Mouse (Mus musculus) thymus, postnatal 4 days (tissue): ENCODE data around the gene Gm9844.
"Not testable (repeated sequence)": the region's sequence is repeated elsewhere in the genome, so short reads cannot be mapped to it uniquely, and the experiment has no call there.

Source experiments
- DNase-seq: peaks from one replicate; pipeline ENCODE4 v3.0.0; 2021

The Gm9844 gene

DNA sequence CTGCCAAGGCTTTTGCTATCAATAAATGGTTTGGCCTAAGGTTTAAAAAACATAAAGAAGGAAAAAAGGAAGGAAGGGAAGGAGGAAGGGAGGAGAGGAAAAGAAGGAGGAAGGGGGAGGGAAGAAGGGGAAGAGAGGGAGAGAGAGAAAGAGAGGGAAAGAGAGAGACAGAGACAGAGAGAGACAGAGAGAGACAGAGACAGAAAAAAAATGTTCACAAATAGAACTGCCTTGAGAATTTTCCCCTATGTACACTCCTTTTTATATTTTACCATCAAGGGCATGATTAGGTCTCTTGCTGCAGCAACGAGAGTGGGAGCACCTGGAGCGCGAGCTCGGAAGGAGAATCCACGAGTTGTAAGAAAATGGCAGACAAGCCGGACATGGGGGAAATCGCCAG lies at the start of gene Gm9844:
Gene Gm9844 (plus strand): TSS at position 301 of the 400 bp plus-strand sequence.
- no peak for DNase-seq

DNA sequence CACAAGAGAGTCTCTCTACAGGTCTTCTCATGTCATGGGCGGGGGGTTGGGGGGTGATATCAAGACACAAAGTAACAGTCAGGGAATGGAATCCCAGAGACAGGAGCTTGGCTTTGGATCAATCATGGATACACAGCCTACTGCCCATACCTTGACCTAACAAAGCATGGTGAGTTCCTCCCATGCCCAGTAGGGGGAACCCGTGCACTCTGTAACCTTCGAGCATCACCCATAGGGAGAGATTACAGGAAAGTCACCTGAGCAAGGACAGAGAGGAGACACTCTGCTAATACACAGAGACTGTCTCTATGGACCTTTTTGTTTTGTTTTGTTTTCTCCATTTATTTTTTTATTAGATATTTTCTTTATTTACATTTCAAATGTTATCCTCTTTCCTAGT lies 44.5 kb upstream of the Gm9844 start:
- DNase-seq: peak; percentile 84

DNA sequence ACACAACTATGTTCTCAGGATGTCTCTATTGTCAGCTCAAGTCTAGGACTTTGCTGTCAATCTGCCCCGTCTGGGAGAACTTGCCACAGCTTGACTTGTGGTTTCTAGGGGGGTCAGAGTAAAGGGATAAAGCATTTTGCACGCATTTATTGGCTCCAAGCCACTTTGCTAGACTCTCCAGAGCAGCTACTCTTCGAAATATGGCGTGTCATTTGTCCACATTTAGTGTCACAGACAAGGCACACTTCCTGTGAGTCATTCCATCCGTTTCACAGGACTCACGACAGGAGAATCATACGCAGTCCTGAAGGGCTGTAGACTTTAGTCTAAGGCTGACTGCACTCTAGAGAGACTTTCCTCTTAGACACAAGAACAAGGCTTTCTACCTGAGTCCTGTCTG lies 37.6 kb upstream of the Gm9844 start:
- no peak for DNase-seq

DNA sequence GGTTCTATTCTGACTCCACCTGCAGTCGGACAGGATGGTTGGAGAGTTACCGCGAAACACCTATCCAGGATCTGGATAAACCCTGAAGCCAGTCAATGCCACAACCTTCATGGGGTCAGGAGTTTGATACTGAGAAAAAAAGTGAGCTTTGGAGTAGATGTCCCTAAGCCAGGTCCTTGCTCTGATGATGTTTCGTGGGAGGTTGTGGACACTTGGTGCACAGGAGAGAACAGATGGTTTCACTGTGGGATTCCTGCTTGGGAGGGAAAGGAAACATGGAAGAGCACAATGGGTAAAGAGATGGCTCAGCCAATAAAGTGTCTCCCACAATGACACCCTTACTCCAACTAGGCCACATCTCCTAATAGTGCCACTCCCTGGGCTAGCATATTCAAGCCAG lies 34.8 kb upstream of the Gm9844 start:
- DNase-seq: no peak

DNA sequence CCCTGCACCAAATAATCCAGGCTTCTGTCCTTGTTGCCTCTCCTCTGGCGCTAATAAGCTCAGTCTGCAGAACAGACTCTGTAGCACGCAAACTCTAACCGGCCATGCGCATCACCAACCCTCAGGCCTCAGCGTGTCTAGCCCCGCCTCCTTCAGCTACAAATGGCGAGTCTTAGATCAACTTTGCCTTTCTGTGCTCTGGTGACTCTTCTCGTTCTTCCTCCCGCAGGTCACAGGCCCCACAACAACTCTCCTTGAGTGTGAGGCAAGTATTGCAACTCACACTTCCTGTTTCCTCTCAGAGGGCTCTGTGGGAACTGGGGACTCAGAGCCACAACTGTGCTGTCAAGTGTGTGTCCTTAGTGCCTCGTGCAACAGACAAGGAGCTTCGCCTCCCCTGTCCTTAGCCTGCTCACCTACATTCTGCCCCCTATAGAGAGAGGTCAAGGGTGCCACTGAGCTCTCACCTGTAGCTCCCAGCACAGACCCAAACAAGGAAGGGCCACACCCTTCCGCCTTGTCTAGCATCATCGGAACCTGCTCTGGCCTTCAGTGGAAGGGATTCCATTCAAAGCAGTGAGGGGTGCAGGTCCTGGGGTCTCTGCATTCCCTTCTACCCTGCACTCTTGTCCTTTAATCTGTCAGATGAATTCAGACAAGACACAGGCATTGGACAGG lies 23.1 kb upstream of the Gm9844 start:
- DNase-seq: peak; percentile 18

DNA sequence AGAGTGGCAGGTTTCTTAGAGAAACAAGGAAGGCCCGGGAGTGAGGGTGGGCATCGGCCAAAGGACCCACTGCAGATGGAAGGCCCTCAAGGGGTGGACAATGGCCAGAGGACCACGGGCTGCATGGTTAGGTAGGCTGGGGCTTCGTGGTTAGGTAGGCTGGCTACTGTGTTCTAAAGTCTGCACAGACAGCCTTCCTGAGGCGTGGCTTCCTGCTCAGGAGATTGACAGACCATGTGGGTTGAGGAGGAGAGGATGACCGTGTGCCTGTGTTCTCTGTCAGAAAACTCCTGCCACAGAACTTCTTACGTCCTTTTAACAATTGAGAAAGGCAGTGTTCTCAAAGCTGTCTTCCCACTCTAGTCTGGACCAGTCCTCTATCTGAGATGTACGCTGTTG lies 22.6 kb upstream of the Gm9844 start:
- peak; percentile 30 for DNase-seq

DNA sequence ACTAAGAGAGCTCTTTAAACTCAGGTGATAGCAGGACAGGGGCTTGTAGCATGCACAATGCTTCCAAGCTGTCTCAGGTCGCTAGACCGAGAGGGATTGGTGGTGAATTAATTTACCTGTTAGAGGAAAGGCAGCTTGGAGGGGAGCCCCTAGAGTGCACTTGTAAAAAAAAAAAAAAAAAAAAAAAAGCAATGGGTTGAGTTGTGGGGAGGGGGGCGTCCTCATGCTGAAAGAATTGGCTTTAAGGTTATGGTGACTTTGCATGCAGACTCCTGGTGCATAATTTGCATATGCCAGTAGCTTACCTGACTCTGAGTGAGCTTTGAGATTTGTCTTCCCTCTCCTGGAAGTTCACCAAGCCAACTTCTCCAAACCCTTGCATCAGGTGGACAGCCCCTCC lies 21.7 kb upstream of the Gm9844 start:
- DNase-seq: no peak

DNA sequence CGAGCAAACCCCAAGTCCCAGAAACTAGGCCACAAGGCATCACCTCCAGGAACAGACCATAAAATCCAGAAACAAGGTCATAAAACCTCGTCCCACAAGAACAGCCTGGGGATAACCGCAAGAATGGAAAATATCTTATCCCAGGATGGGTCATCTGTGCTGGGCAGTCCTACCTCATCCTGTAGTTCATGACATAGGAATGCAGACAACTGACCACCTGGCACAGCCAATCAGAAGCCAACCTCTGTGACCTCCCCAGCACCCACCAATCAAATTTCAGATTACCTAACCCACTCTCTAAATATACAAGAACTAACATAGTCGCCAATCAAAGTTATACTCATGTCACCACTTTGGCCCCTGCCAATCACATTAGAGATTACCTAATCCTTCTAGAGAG lies 21.0 kb upstream of the Gm9844 start:
- DNase-seq: no peak

DNA sequence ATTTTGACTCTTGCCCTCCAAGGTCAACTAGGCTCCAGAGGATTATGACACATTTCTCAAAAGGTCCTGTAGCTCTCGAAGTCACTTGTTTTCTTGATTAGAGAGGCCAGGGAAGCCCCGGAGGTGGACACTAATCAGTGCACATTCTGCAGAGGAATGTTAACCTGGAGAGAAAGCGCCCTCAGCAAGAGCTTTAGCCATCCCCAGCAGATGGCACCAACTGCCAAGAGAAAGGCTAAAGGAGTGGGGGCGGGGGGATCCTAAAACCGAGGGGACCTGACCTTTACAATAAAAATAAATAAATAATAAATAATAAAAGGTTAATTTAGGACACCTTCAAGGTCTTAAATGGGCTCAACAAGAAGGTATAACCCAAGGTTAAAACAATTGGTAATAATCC lies 17.9 kb upstream of the Gm9844 start:
- DNase-seq: no peak

DNA sequence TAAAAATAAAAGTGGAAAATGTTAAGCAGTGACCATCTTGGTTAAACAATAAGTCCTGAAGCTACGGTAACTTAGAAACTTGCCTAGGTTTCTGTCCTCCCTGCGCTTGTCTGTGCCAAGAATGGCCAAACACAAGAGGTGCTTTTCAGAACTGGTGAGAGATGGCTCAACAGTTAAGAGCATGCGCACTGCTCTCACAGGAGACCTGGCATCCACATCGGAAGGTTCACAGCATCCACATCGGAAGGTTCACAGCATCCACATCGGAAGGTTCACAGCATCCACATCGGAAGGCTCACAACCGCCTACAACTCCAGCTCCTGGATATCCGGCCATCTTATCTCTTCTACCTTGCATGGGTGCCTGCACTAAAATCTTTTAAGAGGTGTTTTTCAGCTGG lies 16.8 kb upstream of the Gm9844 start:
- DNase-seq: no peak

DNA sequence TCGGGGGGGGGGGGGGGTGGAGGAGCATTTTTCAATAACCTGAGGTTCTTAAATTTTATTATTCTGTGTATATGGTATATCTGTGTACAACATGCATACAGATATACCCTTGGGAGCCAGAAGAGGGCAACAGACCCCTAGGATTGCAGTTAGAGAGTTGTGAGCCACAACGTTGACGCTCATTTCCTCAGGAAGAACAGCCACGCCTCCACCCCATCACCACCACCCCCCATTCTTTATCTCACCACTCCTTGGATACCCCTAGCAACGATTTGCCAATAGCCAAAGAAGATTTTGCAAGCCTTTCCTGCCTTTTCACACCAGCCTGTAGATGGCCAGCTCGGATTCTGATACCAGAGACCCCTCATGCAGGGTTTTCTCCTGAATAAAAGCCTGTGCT lies 16.3 kb upstream of the Gm9844 start:
- DNase-seq: peak; percentile 15

DNA sequence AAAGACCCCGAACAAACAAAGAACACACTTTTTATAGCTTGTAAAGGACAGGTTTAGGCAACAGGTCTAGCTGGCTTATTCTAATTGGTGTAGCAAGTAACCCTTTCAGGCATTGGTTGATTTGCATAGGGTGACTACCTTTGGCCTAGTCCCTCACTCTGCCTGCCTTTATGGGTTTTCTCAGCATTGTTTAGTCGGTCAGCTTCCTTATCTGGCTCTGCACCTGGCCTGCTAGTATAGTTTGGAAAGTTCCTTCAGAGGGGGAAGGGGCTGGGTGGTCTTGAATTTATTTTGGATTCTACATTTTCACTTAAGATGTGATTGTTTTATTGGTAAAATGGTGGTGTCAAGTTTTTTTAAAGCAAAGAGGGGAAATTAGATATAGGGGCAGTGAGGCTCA lies 15.4 kb upstream of the Gm9844 start:
- not testable (repeated sequence) for DNase-seq

DNA sequence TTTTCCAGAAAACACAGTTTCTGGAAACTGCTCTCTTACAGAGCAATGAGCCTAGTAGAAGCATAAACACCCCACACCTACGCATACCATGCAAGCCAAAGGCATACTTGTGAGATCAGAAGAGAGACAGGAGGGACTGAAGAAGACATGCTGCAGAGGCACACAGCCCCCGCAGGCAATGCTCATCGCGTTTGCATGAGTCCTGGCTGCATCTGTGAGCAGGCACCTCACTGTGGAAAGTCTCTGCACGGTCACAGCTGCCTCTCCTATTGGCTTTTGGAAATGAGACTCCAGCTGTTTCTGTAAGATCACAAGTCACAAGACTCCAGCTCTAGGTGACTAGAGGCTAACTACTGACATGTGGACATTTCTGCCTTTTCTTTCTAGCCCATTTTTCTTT lies 11.9 kb upstream of the Gm9844 start:
- peak; percentile 13 for DNase-seq

DNA sequence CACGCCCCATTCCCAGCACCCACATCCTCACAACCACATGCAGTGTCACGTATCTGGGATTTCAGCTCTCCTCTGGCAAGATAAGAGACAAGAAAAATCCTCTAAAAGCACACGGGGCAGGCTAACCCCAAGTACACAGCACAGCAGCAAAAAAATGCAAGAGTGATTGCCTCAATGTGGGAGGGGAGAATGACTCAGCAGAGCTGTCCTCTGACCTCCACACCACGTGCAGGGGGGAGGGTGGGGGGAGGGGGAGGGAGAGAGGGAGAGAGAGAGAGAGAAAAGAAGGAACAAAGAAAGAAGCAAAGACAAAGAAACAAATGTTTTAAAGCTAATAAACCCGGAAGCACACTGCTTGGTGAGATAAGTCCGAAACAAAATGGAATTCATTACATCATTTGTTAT lies 11.1 kb upstream of the Gm9844 start:
- DNase-seq: no peak

DNA sequence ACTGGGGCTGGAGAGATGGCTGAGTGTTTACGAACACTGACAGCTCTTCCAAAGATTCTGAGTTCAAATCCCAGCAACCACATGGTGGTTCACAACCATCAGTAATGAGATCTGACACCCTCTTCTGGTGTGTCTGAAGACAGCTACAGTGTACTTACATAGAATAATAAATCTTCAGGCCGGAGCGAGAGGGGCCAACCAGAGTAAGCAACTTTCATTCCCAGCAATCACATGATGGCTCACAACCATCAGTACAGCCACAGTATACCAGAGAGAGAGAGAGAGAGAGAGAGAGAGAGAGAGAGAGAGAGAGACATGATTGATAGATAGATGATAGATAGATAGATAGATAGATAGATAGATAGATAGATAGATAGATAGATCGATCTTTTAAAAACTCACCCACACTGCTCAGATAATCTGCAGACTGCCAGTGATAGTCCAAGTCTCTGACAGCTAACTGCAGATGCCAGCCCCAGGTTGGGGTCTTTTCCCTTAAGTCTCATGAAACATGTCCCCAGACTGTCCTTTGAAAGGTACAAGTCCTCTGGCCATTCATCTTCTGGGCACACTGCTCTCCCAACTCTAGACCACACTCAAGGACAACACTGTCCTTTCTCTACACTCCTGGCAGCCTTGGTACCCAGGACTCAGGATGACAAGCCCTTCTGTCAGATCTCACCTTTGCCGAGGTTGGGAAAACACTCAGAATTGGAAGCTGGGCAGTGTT lies 10.3 kb upstream of the Gm9844 start:
- no peak for DNase-seq

DNA sequence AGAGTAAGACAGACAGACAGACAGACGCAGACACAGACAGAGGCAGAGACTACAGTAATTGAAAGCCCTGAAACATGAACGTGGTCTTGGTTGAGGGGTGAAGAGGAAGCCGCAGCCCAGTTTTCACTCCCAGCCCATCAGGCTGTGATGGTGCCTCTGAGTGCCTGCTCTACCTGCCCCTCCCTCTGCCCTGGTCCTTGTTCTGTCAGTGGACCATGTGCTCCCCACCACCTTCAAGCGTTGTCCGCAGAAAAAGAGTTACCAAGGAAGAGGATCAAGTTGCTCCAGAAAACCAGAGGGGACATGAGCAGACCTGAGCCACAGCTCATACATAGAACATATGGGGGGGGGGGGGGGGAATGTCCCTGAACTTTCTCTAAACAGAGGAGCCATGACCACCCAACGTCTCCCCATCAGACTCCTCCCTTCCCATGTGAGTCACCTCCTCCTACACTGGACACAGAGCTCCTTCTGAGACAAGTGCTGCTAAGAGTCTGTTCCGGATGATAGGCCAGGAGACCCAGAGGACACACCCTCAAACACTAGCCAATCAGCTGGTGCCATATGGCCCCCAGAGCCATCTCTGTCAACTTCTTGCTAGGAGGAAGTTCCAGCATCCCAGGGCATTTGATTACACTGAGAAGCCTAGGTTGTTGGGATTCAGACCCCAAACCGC lies 9.3 kb upstream of the Gm9844 start:
- DNase-seq: no peak

DNA sequence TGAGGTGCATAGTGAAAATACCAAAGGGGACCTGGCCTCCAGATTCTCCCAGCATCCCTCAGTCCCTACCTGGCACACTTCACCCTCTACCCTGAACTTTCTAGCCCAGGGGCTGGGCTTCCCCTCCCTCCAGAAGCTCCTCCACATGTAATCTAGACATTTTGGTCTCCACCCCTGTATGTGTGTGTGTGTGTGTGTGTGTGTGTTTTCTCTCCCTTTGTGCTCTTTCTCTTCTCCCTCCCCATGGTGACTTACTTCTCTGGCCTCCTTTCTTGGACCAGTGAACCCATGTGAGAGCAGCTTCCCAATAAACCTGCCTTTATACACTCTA lies 8.8 kb upstream of the Gm9844 start:
- DNase-seq: no peak

DNA sequence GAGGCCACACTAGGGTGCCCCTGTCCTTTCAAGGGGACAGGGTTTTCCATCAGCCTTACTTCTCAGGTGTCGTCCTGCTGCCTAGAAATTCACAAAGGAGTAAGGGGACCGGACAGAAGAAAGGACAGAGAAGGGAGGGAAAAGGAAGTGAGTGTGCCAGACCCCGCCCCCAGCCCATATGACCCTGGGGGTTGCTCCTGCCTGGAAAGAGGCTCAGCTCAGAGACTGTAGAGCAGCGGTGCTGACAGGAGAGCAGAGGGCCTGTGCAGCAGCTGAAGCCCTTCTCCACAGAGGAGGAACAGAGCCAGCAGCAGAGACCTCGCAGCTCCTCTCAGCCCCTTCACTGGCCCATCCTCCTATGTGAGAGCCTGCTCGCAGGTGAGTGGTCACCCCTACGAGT lies 8.3 kb upstream of the Gm9844 start:
- DNase-seq: no peak

DNA sequence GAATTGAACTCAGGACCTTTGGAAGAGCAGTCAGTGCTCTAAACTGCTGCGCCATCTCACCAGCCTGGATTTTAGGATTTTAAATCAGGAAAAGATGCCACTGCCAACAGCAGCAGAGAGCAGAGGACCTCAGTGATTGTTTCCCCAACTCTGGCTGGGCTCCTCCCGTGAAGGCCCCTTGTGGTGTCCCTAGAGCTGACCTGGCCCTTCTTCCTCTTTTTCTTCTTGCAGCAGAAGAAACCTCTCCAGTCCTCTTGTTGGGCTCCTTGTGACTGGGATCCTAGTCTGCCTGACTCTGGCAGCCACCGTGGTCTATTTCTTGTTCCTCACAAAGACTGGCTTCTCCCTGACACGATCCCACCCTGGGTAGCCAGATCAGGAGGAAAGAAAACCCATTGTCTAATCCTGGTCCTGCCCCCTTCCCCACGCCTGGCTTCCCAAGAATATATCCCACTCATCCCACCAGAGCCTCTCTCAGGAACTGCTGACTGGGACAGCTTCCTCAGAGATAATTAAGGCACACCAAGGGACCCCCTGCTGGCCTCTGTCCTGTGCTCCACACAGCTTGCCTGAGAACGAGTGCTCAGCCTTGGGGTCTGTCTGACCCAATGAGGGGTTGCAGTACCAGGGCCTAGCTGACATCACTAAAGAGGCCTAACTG lies 5.4 kb upstream of the Gm9844 start:
- no peak for DNase-seq

DNA sequence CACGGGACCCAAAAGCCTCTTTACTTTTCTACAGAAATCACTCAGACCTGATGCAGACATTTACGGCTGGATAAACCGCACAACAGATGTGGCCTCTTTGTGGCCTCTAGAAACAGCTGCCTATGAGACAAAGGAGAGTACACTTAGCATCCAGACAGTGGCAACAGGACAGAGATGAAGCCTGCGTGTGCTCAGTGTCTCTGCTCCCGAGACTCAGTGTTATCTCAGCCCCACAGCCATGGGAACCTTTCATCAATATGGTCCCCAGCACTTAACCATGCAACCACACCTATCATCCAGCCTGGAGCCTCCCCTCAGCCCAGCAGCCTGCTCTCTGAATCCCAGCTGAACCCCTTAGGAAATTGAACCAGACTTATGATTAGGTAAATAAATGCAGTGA lies 2.8 kb upstream of the Gm9844 start:
- no peak for DNase-seq

DNA sequence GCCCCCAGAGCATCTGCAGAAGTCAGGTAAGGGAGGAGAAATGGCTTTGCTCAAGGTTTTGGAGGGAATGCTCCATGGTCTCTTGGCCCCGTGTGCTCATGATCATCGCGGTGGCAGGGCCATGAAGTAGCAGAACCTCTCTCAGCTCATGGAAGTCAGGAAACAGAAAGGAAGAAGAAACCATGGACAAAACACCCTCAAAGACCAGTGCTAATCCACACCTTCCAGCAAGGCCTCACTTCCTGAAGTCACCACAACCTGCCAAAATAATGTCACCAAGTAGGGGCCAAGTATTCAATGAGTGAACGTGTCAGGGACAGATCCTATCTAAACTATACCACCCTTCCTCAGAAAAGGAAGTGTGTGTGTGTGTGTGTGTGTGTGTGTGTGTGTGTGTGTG lies 840 bp downstream of the Gm9844 start:
- DNase-seq: no peak

DNA sequence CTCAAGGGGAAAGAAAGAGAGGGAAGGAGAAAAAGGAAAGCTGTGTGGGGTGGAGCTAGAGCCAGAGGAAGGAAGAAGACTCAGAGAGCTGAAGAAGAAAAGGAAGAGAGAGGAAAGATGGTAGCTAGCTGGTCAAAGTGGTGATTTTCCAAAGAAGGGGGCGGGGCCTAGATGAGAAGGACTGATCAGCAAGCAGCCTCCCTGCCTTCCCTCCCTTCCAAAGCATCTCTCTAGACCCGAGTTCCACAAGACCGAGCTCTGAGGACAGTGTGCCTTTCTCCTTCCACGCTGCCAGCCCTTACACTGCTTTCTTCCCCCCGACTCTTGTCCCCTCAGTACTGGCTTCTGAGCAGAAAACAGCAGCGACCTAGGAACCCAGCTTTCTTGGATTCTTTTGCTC lies 2.1 kb downstream of the Gm9844 start:
- DNase-seq: no peak

DNA sequence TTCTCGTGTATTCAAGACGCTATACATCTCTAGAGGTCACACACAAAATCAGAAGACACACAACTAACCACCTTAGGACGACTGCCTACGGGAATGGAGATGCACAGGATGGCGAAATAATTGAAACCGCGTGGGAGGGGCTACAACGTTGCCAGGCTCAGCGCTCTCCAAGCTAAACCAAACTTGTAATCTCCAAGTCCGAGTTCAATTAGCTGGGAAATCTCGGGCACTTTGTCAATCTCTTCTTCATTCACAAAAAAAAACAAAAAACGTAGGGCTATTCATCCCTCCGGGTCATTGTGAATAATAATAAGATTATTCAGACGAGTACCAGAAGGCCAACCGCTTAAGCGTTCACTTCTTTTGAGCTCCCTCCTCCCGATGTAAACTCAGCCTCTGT lies 7.1 kb downstream of the Gm9844 start:
- no peak for DNase-seq
